Mouse (Mus musculus) embryonic facial prominence, embryonic 11.5 days (tissue): ENCODE measurements around the gene Corin. TPM values are rescaled to one million over a fixed set of nuclear protein-coding genes. Genes with fewer than 3 reads are reported as not detected.

Source experiments
- ATAC-seq: fragments of 200-750 bp; cut with Nextera tagmentation; replicated peaks from 2 replicates; pipeline ENCODE4 v1.8.0; 2017; ENCODE audit warnings: low read depth; ENCODE audit not compliant: insufficient number of reproducible peaks, low FRiP score, low TSS enrichment
- DNase-seq: peaks from one replicate; pipeline ENCODE4 v3.0.0-alpha.2; 2015; ENCODE audit warnings: low spot score
- H3K27ac ChIP-seq: fragments of 300-500 bp; sonication (generic); replicated peaks from 2 replicates; pipeline ENCODE4 v1.5.1; 2014; ENCODE audit warnings: mild to moderate bottlenecking, low read depth, low read length, control low read depth
- H3K27me3 ChIP-seq: fragments of 300-500 bp; sonication (generic); 2 replicates; pipeline ENCODE4 v1.6.1; 2014; ENCODE audit warnings: mild to moderate bottlenecking, low read length, moderate library complexity, mixed read lengths; ENCODE audit not compliant: control insufficient read depth, insufficient read depth
- H3K36me3 ChIP-seq: fragments of 300-500 bp; sonication (generic); replicated peaks from 2 replicates; pipeline ENCODE4 v1.6.1; 2014; ENCODE audit warnings: low read depth, mild to moderate bottlenecking, low read length, moderate library complexity, mixed read lengths; ENCODE audit not compliant: control insufficient read depth, insufficient read depth
- H3K4me1 ChIP-seq: fragments of 300-500 bp; sonication (generic); 2 replicates; pipeline ENCODE4 v1.6.1; 2014; ENCODE audit warnings: low read length, mixed read lengths; ENCODE audit not compliant: control insufficient read depth, insufficient read depth
- H3K4me2 ChIP-seq: fragments of 300-500 bp; sonication (generic); 2 replicates; pipeline ENCODE4 v1.6.1; 2014; ENCODE audit warnings: low read depth, mild to moderate bottlenecking, control low read depth, low read length, moderate library complexity
- H3K4me3 ChIP-seq: fragments of 300-500 bp; sonication (generic); 2 replicates; pipeline ENCODE4 v1.5.1; 2014; ENCODE audit warnings: low read depth, low read length, control low read depth
- H3K9ac ChIP-seq: fragments of 300-500 bp; sonication (generic); replicated peaks from 2 replicates; pipeline ENCODE4 v1.6.1; 2014; ENCODE audit warnings: mild to moderate bottlenecking, control low read depth, low read length
- H3K9me3 ChIP-seq: fragments of 300-500 bp; sonication (generic); replicated peaks from 2 replicates; pipeline ENCODE4 v1.6.1; 2016; ENCODE audit warnings: mild to moderate bottlenecking, low read length, inconsistent platforms, mixed read lengths; ENCODE audit not compliant: control insufficient read depth
- WGBS: fragments of 180-500 bp; shearing (Covaris S2); extraction: QIAGEN DNeasy Blood & Tissue Kit; methylation state at CpG from one replicate; pipeline ENCODE4 v1.1.7; 2014; 5-methylcytosine and 5-hydroxymethylcytosine counted together
- polyA plus RNA-seq: library from polyadenylated mRNA; unstranded; fragments of >200 nt; fragmentation: Nextera tagmentation; extraction: Ambion mirVana; gene quantifications from 2 replicates; pipeline ENCODE4 v1.2.1, GENCODE M21; 2014

The Corin gene
- polyA plus RNA-seq, 1 experiment from 2014 or later, result 4.0 TPM

GRCm38 (mm10) chr5:72453690-72454089 lies 50.6 kb downstream of the Corin start:
- H3K9ac ChIP-seq, result no peak overlapping the region
- H3K9me3 ChIP-seq, result no peaks in the 10 kb centered on the region
- DNase-seq (no peak), ATAC-seq (no peak)
- WGBS, result 61% methylated on average over 2 of the region's 2 CpGs
- H3K4me3 ChIP-seq, result no peak overlapping the region
- H3K36me3 ChIP-seq, result no peaks in the 10 kb centered on the region
- H3K27ac ChIP-seq, result no peak overlapping the region
- no peaks in the 10 kb centered on the region for H3K4me1 ChIP-seq
- H3K4me2 ChIP-seq, result no peak overlapping the region
- H3K27me3 ChIP-seq, result no peaks in the 10 kb centered on the region

DNA sequence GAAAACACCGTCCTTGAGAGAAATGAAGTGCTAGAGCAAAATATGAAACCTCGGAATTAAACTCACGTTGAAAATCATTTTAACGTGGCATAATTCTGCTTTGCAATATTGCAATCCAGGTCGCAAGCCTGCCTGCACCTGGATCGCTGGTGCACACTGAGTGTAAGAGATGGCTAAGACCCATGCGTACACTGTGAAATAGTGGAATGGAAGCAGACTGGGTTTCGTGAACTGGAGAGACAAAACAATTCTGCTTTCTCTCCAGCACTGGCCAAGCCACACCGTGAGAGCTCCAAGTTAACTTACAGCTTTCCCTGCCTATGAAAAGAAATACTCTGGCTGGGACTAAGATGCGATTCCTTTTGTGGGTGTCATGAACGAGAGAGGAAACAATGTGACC lies 51.1 kb downstream of the Corin start:
- H3K4me2 ChIP-seq, result no peak overlapping the region
- no peaks in the 10 kb centered on the region for H3K36me3 ChIP-seq
- 80% methylated on average over 11 of the region's 11 CpGs for WGBS
- no peak overlapping the region for H3K4me3 ChIP-seq
- no peak overlapping the region for H3K9ac ChIP-seq
- H3K27ac ChIP-seq, result no peak overlapping the region
- no peaks in the 10 kb centered on the region for H3K9me3 ChIP-seq
- H3K4me1 ChIP-seq, result no peaks in the 10 kb centered on the region
- DNase-seq (no peak), ATAC-seq (no peak)
- H3K27me3 ChIP-seq, result no peaks in the 10 kb centered on the region

GRCm38 (mm10) chr5:72452750-72453149 lies 51.5 kb downstream of the Corin start:
- Histone ChIP-seq H3K27ac (no peak overlapping the region), H3K36me3 (no peaks in the 10 kb centered on the region), H3K9ac (no peak overlapping the region), H3K4me2 (no peak overlapping the region), H3K27me3 (no peaks in the 10 kb centered on the region), H3K4me3 (no peak overlapping the region), H3K4me1 (no peaks in the 10 kb centered on the region), H3K9me3 (no peaks in the 10 kb centered on the region)
- ATAC-seq, result no peak
- no peak for DNase-seq
- 53% methylated on average over 4 of the region's 4 CpGs for WGBS

DNA sequence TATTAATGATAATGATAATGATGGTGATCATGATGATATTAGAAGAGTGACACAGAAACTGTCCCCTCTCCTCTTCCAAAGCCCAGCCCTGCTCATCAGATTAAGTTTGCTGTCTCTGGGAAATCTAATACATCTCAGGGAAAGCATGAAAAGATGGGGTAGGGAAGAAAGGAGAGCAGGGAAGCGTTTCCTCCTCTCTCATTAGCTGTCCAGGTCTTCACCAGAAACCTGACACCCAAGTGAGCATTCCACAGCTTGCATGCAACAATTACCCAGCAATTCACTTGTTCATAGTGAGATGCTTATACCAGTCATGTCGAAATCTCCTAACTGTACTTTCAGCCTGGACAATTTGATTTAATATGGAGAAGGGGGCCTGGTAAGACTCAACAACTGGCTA lies 55.4 kb downstream of the Corin start:
- no peak overlapping the region for H3K4me3 ChIP-seq
- H3K9ac ChIP-seq, result no peak overlapping the region
- ATAC-seq (no peak), DNase-seq (no peak)
- no peak overlapping the region for H3K27ac ChIP-seq
- H3K9me3 ChIP-seq, result no peaks in the 10 kb centered on the region
- H3K36me3 ChIP-seq, result no peaks in the 10 kb centered on the region
- no peaks in the 10 kb centered on the region for H3K27me3 ChIP-seq
- H3K4me1 ChIP-seq, result no peaks in the 10 kb centered on the region
- H3K4me2 ChIP-seq, result no peak overlapping the region
- WGBS, result 33% methylated on average over 2 of the region's 2 CpGs

GRCm38 (mm10) chr5:72446104-72446503 lies 58.2 kb downstream of the Corin start:
- Histone ChIP-seq H3K4me3 (no peak overlapping the region), H3K4me1 (no peaks in the 10 kb centered on the region), H3K4me2 (no peak overlapping the region), H3K9ac (no peak overlapping the region), H3K27me3 (no peaks in the 10 kb centered on the region), H3K36me3 (no peaks in the 10 kb centered on the region), H3K9me3 (no peaks in the 10 kb centered on the region), H3K27ac (no peak overlapping the region)
- no peak for DNase-seq
- whole genome bisulfite sequencing, result 89% methylated on average over 11 of the region's 11 CpGs
- no peak for ATAC-seq

DNA sequence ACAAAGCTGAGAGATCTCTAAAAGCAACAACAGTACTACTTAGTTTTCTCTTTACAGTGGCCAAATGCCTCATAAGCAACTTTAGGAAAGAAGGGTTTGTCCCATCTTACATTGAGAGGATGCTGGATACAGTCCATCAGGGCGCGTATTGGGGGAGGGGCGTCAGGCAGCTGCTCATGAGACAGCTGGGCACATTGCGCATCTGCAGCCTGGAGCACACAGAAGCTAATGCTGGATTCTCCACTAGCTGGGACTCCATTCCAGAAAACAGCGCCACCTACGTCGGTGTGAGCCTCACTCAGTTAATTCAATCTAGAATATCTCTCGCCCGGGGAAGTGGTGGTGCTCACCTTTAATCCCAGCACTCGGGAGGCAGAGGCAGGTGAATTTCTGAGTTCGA lies 60.3 kb downstream of the Corin start:
- no peaks in the 10 kb centered on the region for H3K9me3 ChIP-seq
- ATAC-seq (no peak), DNase-seq (no peak)
- H3K4me3 ChIP-seq, result no peak overlapping the region
- no peaks in the 10 kb centered on the region for H3K36me3 ChIP-seq
- H3K27me3 ChIP-seq, result no peaks in the 10 kb centered on the region
- 74% methylated on average over 11 of the region's 11 CpGs for WGBS
- no peak overlapping the region for H3K9ac ChIP-seq
- no peak overlapping the region for H3K4me2 ChIP-seq
- no peak overlapping the region for H3K27ac ChIP-seq
- no peaks in the 10 kb centered on the region for H3K4me1 ChIP-seq

DNA sequence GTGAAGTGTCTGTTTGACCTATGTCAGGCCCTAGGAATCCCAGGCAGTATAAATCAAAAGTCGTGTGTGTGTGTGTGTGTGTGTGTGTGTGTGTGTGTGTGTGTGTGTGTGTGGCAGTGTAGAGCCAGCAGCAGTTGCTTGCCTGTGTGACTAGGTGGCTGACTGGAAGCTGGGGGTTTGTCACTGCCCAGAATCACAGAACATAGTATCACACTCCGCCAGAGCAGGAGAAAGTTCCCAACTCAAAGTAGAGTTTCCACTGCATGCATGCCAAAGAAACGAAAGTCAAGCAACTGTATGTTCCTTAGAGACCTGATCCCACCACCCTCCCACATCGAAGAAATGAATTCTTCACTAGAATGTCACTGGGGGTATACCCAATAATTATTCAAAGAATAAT lies 61.3 kb downstream of the Corin start:
- WGBS, result 73% methylated on average over 4 of the region's 4 CpGs
- ATAC-seq (no peak), DNase-seq (no peak)
- Histone ChIP-seq H3K27ac (no peak overlapping the region), H3K4me2 (no peak overlapping the region), H3K9ac (no peak overlapping the region), H3K4me3 (no peak overlapping the region), H3K27me3 (no peaks in the 10 kb centered on the region), H3K36me3 (no peaks in the 10 kb centered on the region), H3K9me3 (no peaks in the 10 kb centered on the region), H3K4me1 (no peaks in the 10 kb centered on the region)

DNA sequence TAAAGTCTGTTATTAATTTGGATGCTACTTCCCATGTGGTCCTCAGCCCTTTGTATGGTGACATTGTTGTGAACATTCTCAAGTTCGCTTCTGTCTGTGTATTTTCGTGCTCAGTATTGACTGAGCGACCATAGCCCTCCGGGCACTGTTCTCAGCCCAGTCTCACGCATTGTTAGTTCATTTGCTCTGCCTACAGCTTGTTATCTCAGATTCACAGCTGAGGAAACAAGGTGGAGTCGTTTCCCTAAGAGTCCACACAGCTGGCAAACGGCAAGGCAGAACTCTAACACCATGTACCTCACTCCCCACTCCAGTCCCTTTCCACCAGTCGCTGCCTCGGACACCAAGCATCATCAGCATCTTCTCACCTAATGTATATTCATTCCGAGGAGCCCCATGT lies 63.1 kb downstream of the Corin start:
- no peak overlapping the region for H3K27ac ChIP-seq
- H3K4me2 ChIP-seq, result no peak overlapping the region
- H3K27me3 ChIP-seq, result no peaks in the 10 kb centered on the region
- no peak overlapping the region for H3K4me3 ChIP-seq
- no peaks in the 10 kb centered on the region for H3K9me3 ChIP-seq
- no peak for DNase-seq
- 66% methylated on average over 10 of the region's 10 CpGs for WGBS
- H3K4me1 ChIP-seq, result no peaks in the 10 kb centered on the region
- no peaks in the 10 kb centered on the region for H3K36me3 ChIP-seq
- H3K9ac ChIP-seq, result no peak overlapping the region
- no peak for ATAC-seq
